Mouse (Mus musculus) spleen, embryonic (tissue): ENCODE results near the gene Tpx2.

Source experiments
- CTCF ChIA-PET: fragments of 350-600 bp; sonication (Branson Sonifier 250); formaldehyde crosslinking; loops from one replicate; lab custom pipeline; 2022; lab: Charles Lee

The Tpx2 gene

GRCm38 (mm10) chr2:152847815-152848302 lies at the start of gene Tpx2:
TSS of gene Tpx2 (plus strand) at chr2:152847964.
- CTCF ChIA-PET, result interaction anchor here (0.6 to 1.3 kb wide), 2 partner anchors 55 to 179 kb away, joined by 3 read pairs; partner anchors contain the start of gene H13

GRCm38 (mm10) chr2:152799954-152800761 lies 47.6 kb upstream of the Tpx2 start:
- CTCF ChIA-PET, result no interaction called here

DNA sequence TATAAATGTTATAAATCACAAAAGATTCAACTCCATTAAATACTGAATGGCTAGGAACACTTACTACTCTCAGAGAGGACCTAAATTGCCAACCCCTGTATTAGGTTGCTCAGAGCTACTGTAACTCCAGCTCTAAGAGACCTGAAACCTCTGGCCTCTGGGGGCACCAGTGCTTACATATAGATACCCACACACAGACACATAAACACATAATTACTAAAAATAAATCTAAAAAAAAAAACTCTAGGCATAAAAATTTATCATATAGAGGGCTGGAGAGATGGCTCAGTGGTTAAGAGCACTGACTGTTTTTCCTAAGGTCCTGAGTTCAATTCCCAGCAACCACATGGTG lies 47.0 kb upstream of the Tpx2 start:
- CTCF ChIA-PET, result no interaction called here

- CTCF ChIA-PET, result interaction anchor here (0.7 kb wide), 2 partner anchors 64 to 155 kb away, joined by 9 read pairs; no protein-coding TSS in a partner anchor
These were observed 45.5 kb upstream of the Tpx2 start for GRCm38 (mm10) chr2:152802303-152802702.

- CTCF ChIA-PET, result no interaction called here
These were observed 44.7 kb upstream of the Tpx2 start for GRCm38 (mm10) chr2:152803081-152803480.

- CTCF ChIA-PET, result interaction anchor here (0.6 kb wide), 1 partner anchor 25 kb away, joined by 6 read pairs; no protein-coding TSS in a partner anchor
These were observed 43.2 kb upstream of the Tpx2 start for GRCm38 (mm10) chr2:152804408-152805110.

DNA sequence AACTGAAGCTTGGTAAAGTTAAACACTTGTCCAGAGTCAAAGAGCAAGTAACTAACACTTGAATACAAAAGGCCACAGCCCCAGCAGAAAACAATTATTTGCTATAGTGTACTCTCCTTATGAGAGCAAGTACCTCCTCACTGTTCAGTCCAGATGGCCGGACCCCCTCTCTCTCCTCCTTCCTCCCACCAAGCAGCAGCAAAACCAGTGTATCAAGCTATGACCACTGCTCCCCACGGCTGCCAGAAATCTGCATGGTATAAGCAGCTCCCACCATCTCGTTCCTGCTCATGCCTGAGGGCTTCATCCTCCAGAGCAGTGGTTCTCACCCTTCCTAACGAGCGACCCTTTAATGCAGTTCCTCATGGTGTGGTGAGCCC lies 42.7 kb upstream of the Tpx2 start:
- CTCF ChIA-PET, result no interaction called here

GRCm38 (mm10) chr2:152806037-152806436 lies 41.7 kb upstream of the Tpx2 start:
- CTCF ChIA-PET, result no interaction called here

DNA sequence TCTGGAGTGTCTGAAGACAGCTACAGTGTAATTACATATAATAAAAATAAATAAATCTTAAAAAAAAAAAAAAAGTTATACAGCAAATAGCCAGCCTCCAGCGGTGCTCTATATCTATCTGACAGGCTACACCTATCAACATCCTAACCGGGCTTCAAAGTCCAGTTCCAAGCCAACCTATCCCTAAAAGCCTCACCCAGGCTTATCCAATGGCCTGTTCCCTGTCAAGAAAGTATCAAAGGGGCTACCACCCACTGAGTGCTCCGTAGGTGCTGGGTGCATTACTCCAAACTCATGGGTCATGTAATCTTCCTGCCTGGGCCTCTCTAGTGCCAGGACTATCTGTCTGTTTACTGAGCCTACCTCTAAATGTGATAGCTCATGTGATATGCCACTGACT lies 39.6 kb upstream of the Tpx2 start:
- CTCF ChIA-PET, result interaction anchor here (0.6 kb wide), 1 partner anchor 19 kb away, joined by 3 read pairs; no protein-coding TSS in a partner anchor

- CTCF ChIA-PET, result no interaction called here
These were observed 37.4 kb upstream of the Tpx2 start for GRCm38 (mm10) chr2:152810158-152810941.

DNA sequence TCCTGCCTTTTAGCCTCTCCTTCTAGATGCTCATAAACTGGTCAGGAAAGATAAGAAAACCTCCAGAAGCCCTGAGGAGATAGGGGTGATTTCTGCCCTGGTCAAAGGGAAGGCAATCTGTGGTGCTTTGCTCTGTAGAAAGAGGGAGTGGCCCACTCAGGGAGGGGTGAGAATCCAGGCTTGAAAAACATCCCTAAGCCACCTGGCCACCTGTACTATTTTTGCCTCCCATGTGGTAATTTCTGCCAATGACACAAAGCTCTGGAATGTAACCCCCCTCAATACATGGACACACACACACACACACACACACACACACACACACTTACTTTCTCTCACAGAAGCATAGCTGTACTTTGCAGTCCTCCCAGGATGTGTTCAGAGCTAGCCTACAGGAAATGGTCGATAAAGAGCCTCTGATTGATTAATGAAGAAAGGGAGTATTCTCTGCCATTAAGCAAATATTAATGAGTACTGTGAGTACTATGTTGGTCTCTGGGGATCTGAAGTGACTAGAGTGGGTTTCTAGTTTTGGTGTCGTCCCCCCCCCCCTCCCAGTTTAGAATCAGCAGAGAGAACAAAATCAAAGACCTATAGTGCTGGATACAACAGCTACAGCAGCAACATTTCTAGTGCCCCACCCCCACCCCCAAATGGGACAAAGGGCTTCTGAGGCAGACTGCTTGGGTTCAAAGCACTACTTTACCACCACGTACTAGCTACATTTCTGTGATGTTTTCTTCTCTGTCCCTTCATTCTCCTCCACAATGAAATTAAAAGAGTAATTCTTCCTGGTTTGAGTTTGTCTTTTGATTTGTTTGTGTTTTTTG lies 36.2 kb upstream of the Tpx2 start:
- CTCF ChIA-PET, result no interaction called here

GRCm38 (mm10) chr2:152813232-152813631 lies 34.5 kb upstream of the Tpx2 start:
- CTCF ChIA-PET, result no interaction called here

DNA sequence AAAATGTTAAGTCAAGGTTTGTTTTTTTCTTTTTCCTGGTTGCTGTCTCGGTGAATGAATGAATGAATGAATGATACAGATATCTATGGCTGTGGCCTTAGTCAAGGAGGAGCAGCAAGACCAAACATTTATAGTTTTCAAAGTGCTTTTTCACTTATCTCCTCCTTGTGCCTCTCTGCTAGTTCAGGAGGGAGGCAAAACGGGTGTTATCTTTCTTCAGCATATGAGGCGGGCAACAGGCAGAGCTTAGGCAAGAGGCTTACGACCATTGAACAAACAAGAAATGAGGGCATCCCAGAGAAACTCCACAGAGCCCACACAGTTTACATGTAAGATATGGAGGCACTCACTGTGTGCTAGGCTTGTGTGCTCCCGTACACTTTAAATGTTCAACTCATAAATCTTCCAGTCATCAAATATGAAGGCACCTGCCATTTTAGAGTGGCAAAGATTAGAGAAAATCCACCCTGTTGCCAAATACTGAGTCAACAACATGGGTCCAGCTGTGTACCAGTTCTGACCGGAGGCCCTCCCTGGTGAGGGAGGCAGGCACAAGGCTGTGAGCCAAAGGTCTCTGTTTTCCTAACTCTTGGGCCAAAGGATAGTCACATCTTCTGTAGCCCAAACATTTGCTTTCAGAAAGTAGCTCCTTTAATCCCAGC lies 33.4 kb upstream of the Tpx2 start:
- CTCF ChIA-PET, result no interaction called here

DNA sequence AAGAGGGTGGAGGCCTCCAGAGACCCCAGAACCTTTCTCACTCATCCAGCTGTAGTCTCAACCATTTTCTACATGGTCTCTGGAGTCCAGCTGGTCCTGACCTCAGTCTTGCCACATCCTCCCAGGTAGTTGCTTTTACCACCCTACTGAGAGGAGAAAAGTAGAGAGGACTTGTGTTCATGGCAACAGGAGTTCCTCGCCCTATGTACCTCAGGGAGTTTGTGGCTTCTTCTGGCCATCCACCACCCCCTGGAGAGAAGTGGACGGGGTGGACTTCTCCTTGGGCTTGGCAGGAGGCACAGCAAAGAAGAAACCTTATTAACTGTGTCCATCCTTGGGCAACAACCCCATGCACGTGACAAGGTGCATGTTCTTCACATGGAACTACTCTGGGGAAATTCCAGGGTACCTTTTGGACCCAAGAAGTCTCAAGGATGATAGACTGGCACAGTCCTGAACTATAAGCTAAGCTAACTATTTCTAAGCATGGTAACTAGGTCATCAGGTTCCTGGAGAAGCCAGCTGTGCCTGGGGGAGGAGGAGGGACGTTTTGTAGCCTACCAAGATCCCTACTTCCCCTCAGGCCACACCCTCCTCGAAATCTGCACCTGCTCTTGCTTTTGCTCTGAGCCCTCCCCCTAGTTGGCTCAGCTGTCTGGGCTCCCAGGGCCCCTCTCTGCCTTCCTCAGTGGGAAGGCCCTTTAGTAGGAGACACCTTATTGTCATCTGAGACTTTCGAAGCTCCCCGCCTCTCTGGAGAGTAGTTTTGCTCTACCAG lies 31.7 kb upstream of the Tpx2 start:
- CTCF ChIA-PET, result interaction anchor here (1.4 kb wide), 1 partner anchor 9 kb away, joined by 4 read pairs; no protein-coding TSS in a partner anchor

- CTCF ChIA-PET, result interaction anchor here (0.6 to 1.4 kb wide), 3 partner anchors 8 to 1895 kb away, joined by 3 to 4 read pairs (median 3); no protein-coding TSS in a partner anchor
These were observed 31.0 kb upstream of the Tpx2 start for GRCm38 (mm10) chr2:152816657-152817348.

DNA sequence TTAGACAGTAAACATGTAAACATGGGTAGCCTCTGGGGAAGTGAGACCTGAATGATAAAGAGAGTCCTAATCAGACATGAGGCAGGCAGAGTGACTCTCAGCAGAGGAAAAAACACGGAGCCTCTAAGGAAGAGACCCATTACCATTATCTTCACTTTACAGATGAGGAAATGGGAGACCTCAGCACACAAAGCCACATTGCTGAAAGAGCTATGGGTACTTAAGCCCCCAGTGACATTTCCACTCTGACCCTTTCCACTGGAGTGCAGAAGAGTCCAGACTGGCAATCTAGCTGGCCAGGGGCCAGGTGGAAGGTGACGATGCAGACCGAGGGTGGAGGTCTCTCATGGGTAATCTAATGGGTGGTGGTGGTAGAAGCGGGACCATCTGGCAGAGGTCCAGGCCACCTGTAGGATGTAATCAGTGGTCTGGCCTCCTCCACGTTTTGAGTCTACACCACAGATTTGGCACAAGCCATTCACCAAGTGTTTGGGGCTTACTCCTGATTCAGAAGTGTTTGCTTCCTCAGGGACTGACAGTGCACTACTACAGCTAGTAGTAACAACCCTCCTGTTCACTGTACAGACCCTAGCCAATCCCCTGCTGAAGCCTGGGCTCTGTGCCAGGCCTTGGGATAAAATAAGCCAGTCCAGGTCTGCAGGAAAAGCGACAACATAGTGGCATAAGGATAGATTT lies 30.0 kb upstream of the Tpx2 start:
- CTCF ChIA-PET, result interaction anchor here (0.6 kb wide), 2 partner anchors 923 to 1896 kb away, joined by 3 read pairs; no protein-coding TSS in a partner anchor

DNA sequence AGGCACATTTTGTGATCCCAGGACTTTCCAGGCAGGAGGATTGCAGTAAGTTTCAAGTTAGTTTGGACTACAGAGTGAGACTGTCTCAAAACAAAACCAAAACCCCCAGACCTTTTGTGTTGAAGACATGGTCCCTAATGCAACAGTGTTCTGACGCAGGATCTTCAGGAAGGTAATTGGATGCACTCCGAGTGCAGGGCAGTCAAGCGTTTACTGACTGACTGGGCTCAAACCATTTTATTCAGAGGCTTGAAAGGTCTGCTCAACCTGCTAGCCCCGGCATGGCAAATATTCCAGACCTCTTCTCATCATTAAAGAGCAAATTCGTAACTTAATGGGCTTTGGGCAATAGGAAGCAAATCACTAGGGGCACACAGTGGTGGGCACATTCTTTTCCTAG lies 29.1 kb upstream of the Tpx2 start:
- CTCF ChIA-PET, result no interaction called here

- CTCF ChIA-PET, result no interaction called here
These were observed 28.6 kb upstream of the Tpx2 start for GRCm38 (mm10) chr2:152819097-152819624.
